ENCODE assay signal across 17 mouse cellular contexts in the genomic region with DNA sequence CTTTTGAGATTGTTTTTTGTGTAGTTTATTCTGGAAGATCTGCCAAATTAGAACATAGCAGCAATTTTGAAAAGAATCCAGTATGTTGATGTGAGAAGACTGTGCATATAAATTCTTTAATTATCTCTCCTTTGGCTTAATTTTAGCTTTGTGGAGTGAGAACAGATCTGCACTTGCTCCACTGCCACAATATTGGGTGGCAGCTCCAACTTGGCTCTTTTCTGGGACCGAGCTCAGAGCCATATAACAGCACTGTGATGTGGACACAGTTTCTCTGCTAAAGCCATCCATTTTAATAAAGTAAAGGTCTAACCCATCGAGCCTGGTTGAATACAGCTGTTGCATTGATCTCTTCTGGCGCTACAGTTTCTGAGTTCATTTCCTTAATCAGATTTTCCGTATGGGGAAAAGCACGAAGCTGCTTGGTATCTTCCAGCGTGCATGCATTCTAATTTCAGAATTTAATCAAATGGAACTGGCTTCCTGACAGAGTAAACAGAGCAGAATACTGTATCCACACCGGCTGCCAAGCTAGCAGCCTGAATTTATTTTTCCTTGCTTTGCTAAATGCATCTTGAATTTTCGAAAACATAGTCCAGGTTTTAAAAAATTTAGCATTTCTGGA. TPM values are rescaled to one million over a fixed set of nuclear protein-coding genes. Genes with fewer than 3 reads are reported as not detected.
A peak's percentile ranks its signal among the peaks of the same experiment; 100 is the strongest.
DNase-seq lines count a peak whose midpoint lies in the region; ATAC-seq lines count a peak whose summit lies in the region.
"Had no signal": no experiment of that assay in that cellular context is flagged by ENCODE, and none has a peak within 500 bp of the region (broad histone marks: within the 10 kb centered on the region; RNA-seq: fewer than 3 reads in every experiment).

No protein-coding gene starts in this region.

- no peaks in the 10 kb centered on the region; the same call in 1 of the 2 replicates for H3K27me3 ChIP-seq in heart, embryonic 11.5 days (ENCODE audit: control insufficient read depth, insufficient read depth, low read length)
- H3K27me3 ChIP-seq in midbrain, embryonic 11.5 days (ENCODE audit: control insufficient read depth, insufficient read depth, low read length), result no peaks in the 10 kb centered on the region
- no peaks in the 10 kb centered on the region for H3K27me3 ChIP-seq in midbrain, embryonic 10.5 days (ENCODE audit: low read depth, poor library complexity, severe bottlenecking)

- no peak for ATAC-seq in heart, embryonic 11.5 days (replicated peaks; ENCODE audit: insufficient number of reproducible peaks, low FRiP score, low TSS enrichment)
- ATAC-seq in midbrain, embryonic 11.5 days (ENCODE audit: low FRiP score), result no peak
- ATAC-seq: CD4-positive, CD25-positive, alpha-beta regulatory T cell, adult 4 months; intestine, postnatal 0 days; liver, postnatal 0 days had no signal

- no peak overlapping the region for H3K4me2 ChIP-seq in heart, embryonic 11.5 days
- no peak overlapping the region for H3K4me2 ChIP-seq in midbrain, embryonic 11.5 days
- H3K4me2 ChIP-seq: heart, embryonic 12.5 days had no signal

- no peak overlapping the region for H3K4me3 ChIP-seq in heart, embryonic 11.5 days (ENCODE audit: low read depth, low read length)
- no peak overlapping the region for H3K4me3 ChIP-seq in midbrain, embryonic 11.5 days (ENCODE audit: low read depth, low read length)
- no peak overlapping the region for H3K4me3 ChIP-seq in midbrain, embryonic 10.5 days
- H3K4me3 ChIP-seq: heart, embryonic 12.5 days had no signal

- H3K9ac ChIP-seq in heart, embryonic 11.5 days (ENCODE audit: low read depth, low read length), result no peak overlapping the region
- H3K9ac ChIP-seq in midbrain, embryonic 11.5 days (ENCODE audit: low read length), result no peak overlapping the region
- H3K9ac ChIP-seq: heart, embryonic 12.5 days; liver, postnatal 0 days had no signal

- 64% methylated on average over 8 of the region's 8 CpGs for WGBS in heart, embryonic 11.5 days (ENCODE audit: insufficient replicate concordance)
- WGBS in midbrain, embryonic 11.5 days, result 75% methylated on average over 8 of the region's 8 CpGs
- 79% methylated on average over 8 of the region's 8 CpGs for WGBS in midbrain, embryonic 10.5 days

- peak; percentile 27 for DNase-seq in heart, adult 11 months
- peak; percentile 8 for DNase-seq in midbrain, embryonic 11.5 days (ENCODE audit: low spot score, missing footprints)
- no peak for DNase-seq in midbrain, embryonic 10.5 days (ENCODE audit: low spot score)
- DNase-seq in layer of hippocampus, adult 8-10 months (ENCODE audit: low spot score in 2 of 2), result peak; percentile 14 to 26
- DNase-seq in telencephalon, adult 2 months (ENCODE audit: low read depth, low spot score), result peak; percentile 43
- no peak for DNase-seq in adrenal gland, postnatal 25 days
- DNase-seq: cerebellum, adult 18-20 months; embryo, embryonic 11 days; gastrocnemius, postnatal 25 days; heart, postnatal 4 days; kidney, postnatal 25 days; liver, postnatal 0 days; thymus, adult 18-20 months had no signal

- H3K4me1 ChIP-seq in heart, embryonic 11.5 days (ENCODE audit: control insufficient read depth, insufficient read depth, low read length), result no peaks in the 10 kb centered on the region
- no peaks in the 10 kb centered on the region for H3K4me1 ChIP-seq in midbrain, embryonic 11.5 days (ENCODE audit: control insufficient read depth, insufficient read depth, low read length)
- no peaks in the 10 kb centered on the region for H3K4me1 ChIP-seq in midbrain, embryonic 10.5 days
- H3K4me1 ChIP-seq: heart, embryonic 12.5 days had no signal

- H3K36me3 ChIP-seq in heart, embryonic 11.5 days (ENCODE audit: control insufficient read depth, insufficient read depth, low read length), result no peaks in the 10 kb centered on the region
- no peaks in the 10 kb centered on the region for H3K36me3 ChIP-seq in midbrain, embryonic 11.5 days (ENCODE audit: control insufficient read depth, insufficient read depth, low read length)
- H3K36me3 ChIP-seq in midbrain, embryonic 10.5 days, result no peaks in the 10 kb centered on the region
- H3K36me3 ChIP-seq: heart, embryonic 12.5 days had no signal

- H3K9me3 ChIP-seq in heart, embryonic 11.5 days (replicated peaks; ENCODE audit: control insufficient read depth, low read length), result no peaks in the 10 kb centered on the region
- no peaks in the 10 kb centered on the region for H3K9me3 ChIP-seq in midbrain, embryonic 11.5 days (ENCODE audit: control insufficient read depth, low read length)
- H3K9me3 ChIP-seq in midbrain, embryonic 10.5 days (replicated peaks), result no peaks in the 10 kb centered on the region

- H3K27ac ChIP-seq in heart, embryonic 11.5 days (ENCODE audit: low read depth, low read length), result no peak overlapping the region
- H3K27ac ChIP-seq in midbrain, embryonic 11.5 days (ENCODE audit: low read depth, low read length), result no peak overlapping the region
- no peak overlapping the region for H3K27ac ChIP-seq in midbrain, embryonic 10.5 days (replicated peaks)

RNA-seq across cellular contexts. Expression of gene Gm5617, which starts 9.6 kb away (rescaled TPM):
- polyA plus RNA-seq in heart, embryonic 11.5 days (2014; fragmentation: Nextera tagmentation; extraction: Ambion mirVana), result 25.6 and 30.7 TPM in 2 replicates
- polyA plus RNA-seq in midbrain, embryonic 11.5 days (2014; fragmentation: Nextera tagmentation; extraction: Ambion mirVana), result 40.1 and 40.6 TPM in 2 replicates
- 34.1 and 36.7 TPM in 2 replicates for polyA plus RNA-seq in midbrain, embryonic 10.5 days (2016; fragmentation: Nextera tagmentation; extraction: Ambion mirVana)
- 10 to 100 TPM; 10.2 to 17.4 (median 11.0) TPM for total RNA-seq in layer of hippocampus, adult 8-10 months (2022)
- 54.3 and 55.8 TPM in 2 replicates for total RNA-seq in adrenal gland, postnatal 25 days (2021)

RNA-seq across cellular contexts. Expression of gene Rbm7, which starts 9.8 kb away (rescaled TPM):
- polyA plus RNA-seq in heart, embryonic 11.5 days (2014; fragmentation: Nextera tagmentation; extraction: Ambion mirVana), result 88.4 and 95.9 TPM in 2 replicates
- 123 and 126 TPM in 2 replicates for polyA plus RNA-seq in midbrain, embryonic 11.5 days (2014; fragmentation: Nextera tagmentation; extraction: Ambion mirVana)
- 106 and 112 TPM in 2 replicates for polyA plus RNA-seq in midbrain, embryonic 10.5 days (2016; fragmentation: Nextera tagmentation; extraction: Ambion mirVana)
- total RNA-seq in layer of hippocampus, adult 8-10 months (2022), result 10 to 100 TPM; 35.8 to 39.7 (median 37.2) TPM
- total RNA-seq in adrenal gland, postnatal 25 days (2021), result 64.6 and 70.8 TPM in 2 replicates

RNA-seq across cellular contexts. Expression of gene Rexo2, which starts 24.4 kb away (rescaled TPM):
- polyA plus RNA-seq in heart, embryonic 11.5 days (2014; fragmentation: Nextera tagmentation; extraction: Ambion mirVana), result 86.4 and 96.7 TPM in 2 replicates
- 72.0 and 79.6 TPM in 2 replicates for polyA plus RNA-seq in midbrain, embryonic 11.5 days (2014; fragmentation: Nextera tagmentation; extraction: Ambion mirVana)
- polyA plus RNA-seq in midbrain, embryonic 10.5 days (2016; fragmentation: Nextera tagmentation; extraction: Ambion mirVana), result 95.2 and 110 TPM in 2 replicates
- 100 to 1,000 TPM in 3 of 4 experiments, 10 to 100 TPM in 1; 88.7 to 109 (median 102) TPM for total RNA-seq in layer of hippocampus, adult 8-10 months (2022)
- total RNA-seq in adrenal gland, postnatal 25 days (2021), result 112 and 121 TPM in 2 replicates

Comparison
In these comparisons a context has a peak if more than half of its experiments do, and no peak if none do; other contexts are left out.
1. DNase-seq: peak in heart, adult 11 months (single experiment), midbrain, embryonic 11.5 days (single experiment), layer of hippocampus, adult 8-10 months (2 of 2) and telencephalon, adult 2 months (single experiment); none in midbrain, embryonic 10.5 days (single experiment) and adrenal gland, postnatal 25 days (single experiment).